Mouse (Mus musculus) adrenal gland, postnatal 4 days (tissue): ENCODE measurements around the gene Zfp462. TPM values are rescaled to one million over a fixed set of nuclear protein-coding genes. Genes with fewer than 3 reads are reported as not detected.

ENCODE experiments used
- DNase-seq, 2 experiments: peaks; one replicate each; pipeline ENCODE4 v3.0.0; 2021 to 2022; ENCODE audit warnings: low spot score in 2 of 2, mixed read lengths in 2 of 2
- total RNA-seq, 2 experiments: library from RNA; stranded (reverse); gene quantifications; 2 replicates each; pipeline ENCODE4 v1.2.3; 2021

The Zfp462 gene
- total RNA-seq, 2 experiments from 2014 or later: 63.1 to 67.5 TPM

DNA sequence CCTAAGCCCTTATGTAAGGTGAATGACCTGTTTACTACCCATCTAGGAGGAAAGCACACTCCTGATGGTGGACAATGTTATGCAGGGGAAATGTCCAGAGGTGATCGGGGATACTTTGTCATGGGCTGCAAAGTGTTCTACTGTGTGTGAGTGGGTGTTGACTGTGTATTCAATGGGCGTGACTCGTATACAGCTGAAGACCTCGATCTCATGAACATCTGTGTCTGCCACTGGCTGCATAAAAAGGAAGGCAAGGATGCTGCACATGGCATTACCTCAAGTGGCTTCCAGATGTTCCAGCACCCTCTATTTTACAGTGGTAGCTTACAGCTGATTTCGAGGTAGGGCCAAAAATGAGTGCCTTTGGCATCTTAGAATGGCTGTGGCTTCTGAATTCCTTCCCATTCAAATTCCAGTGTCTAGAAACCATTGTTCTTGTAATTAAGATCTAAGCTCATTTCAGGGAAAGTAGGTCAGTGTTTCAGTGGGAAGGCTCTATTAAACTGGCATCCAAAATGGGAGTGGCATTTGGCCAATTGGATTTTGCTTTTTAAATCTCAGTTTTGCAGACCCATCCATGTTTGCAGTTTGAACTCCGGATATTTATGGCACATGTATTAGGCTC lies 96.4 kb downstream of the Zfp462 start:
- no peak for DNase-seq

DNA sequence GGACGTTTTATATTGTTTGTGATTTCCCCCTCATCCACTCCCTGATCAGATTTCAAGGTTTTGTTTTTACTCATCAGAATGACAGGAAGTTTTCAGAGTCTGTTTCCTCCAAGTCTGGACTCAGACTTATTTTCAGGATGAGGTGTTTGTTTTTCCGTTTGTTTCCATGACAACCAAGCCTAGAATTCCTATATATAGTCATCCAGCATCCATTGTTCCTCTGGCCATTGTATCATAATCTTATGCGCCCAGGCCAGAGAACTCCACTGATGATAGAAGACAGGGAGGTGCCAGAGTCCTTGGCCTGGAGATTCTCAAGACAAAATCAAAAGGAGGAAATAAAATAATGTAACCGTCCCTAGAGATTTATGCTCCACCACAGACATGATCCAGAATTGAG lies 97.7 kb downstream of the Zfp462 start:
- no peak for DNase-seq

- DNase-seq: no peak
Observed at GRCm38 (mm10) chr4:55047266-55047665, 102.4 kb downstream of the Zfp462 start.

GRCm38 (mm10) chr4:55049938-55050610 lies 105.2 kb downstream of the Zfp462 start:
- DNase-seq: no peak

- no peak for DNase-seq
Observed at GRCm38 (mm10) chr4:55051345-55051744, 106.5 kb downstream of the Zfp462 start.

- no peak for DNase-seq
Observed at GRCm38 (mm10) chr4:55052686-55053085, 107.8 kb downstream of the Zfp462 start.

GRCm38 (mm10) chr4:55057666-55058455 lies 113.0 kb downstream of the Zfp462 start:
- peak in 1 of 2 experiments; percentile 23 for DNase-seq

DNA sequence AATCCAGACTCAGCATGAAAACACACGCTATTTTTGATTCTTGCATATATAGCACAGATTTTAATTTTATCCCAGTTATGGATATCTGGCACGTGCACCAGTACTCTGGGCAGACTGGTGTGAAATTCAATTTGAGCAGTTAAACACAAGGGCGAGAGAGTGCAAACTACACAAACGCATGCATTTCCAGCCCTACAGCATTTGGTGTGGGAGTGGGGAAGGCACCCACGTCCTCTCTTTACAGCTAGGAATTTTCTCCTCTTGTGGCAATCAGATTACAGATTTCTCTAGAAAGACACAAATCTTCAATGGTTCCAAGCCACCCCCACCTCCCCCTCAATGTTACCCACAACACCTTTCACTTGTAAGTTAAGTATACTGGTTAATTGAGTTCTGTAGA lies 114.1 kb downstream of the Zfp462 start:
- no peak for DNase-seq

DNA sequence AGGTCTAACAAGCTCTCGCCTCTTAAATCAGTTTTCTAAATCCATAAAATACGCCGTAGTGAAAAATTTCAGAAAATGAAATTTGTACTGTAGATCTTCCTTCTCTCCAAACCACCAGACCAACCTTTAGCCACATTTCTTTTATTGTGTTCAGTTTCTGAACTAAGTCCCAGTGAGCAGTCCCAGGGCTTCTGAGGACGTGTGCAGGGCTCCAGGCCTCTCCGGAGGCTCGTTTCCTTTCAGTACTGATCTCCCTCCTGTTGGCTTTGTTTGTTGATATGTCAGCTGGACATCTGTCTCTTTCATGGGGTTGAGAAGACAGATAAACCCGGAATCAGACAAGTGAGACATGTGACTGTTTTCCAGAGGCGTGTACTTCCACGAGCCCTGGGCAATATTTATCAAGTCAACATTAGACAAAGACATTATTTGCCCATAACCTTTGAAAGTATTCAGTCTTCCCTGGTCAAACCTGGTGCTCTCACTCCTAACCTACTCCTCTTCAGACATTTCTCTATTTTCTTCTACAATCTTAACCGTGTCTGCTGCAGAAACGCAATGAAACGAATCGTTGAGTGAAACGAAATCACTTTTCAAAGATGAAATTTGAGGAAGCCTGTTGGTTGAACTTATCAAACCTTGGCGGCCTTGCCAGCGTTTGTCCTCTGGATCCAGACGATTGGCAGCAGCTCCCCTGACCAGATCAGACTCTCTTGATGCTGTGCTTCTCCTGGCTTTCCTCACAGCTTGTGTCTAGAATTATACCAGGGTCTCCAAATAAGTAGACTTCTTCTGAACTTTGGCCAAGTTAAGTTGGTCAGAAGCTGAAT lies 121.7 kb downstream of the Zfp462 start:
- no peak for DNase-seq

DNA sequence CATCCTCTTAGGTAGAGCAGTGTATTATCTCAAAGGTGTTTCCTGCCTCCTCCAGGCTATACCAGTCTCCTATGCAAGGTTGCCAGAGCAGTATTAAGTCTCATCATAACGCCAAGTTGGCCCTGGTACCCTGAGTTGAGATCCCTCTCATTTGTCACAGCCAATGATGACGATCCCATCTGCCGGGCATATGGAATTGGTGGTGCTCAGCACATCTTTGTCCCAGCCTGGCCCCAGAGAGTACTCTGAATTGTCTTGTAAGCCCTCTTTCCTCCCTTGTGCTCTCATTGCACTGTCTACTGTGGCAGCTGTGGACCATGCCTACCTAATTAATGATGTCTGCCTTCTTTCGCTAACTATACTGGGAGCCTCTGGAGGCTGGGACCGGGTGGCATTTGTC lies 126.7 kb downstream of the Zfp462 start:
- no peak for DNase-seq

- DNase-seq: no peak
Observed at GRCm38 (mm10) chr4:55077133-55077889, 132.5 kb downstream of the Zfp462 start.

DNA sequence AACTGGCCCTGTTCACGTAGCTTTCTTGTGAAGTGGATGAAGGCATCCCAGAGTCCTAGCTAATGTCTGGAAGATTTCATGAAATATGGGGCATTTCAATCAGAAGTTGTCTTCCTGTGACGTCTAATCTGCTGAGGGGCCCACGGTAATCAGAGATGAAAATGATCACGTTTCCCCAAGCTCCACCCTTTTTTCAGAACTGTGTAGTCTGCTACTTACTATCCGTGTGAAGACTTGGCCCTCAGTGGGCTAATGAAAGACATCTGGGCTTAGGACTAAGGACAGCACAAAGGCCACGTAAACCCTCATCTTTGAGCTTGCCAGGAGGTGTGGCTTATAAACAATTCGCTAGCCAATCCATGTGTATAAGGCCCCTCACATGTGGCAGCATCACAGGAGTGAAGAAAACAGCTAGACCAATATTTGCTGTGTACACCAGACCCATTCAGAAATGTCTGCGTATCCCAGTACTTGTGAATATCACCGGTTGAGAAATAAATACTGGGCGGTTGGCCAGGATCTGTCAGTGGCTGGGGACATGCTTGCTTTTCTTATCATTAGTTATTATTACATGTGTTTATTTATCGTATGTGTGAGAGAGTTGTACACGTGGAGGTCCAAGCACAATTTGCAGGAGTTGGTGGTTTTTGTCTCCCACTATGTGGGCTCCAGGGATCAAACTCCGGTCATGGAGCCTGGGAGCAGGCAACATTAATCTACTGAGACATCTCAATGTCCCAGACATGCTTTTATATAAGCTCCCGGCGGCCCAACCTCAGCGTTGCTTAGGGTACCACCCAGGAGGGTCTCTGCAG lies 133.3 kb downstream of the Zfp462 start:
- DNase-seq: no peak

DNA sequence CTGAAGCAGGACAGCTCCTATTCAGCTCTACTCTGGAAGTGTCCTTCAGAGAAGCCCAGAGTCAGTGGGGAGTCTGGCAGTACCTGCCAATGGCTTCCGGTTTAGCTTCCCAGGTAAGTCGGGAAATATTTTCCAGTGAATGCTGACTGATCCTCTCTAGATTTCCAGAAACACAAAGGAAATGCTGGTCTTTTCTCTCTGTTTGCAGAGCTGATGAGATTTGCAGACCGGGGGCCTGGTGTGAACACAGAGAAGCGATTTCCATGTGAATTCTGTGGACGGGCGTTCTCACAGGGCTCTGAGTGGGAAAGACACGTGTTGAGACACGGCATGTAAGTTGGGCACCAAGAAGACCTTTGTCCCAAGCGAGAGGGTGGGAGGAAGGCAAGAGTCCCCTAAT lies 134.2 kb downstream of the Zfp462 start:
- no peak for DNase-seq

- no peak for DNase-seq
Observed at GRCm38 (mm10) chr4:55084080-55084688, 139.3 kb downstream of the Zfp462 start.

DNA sequence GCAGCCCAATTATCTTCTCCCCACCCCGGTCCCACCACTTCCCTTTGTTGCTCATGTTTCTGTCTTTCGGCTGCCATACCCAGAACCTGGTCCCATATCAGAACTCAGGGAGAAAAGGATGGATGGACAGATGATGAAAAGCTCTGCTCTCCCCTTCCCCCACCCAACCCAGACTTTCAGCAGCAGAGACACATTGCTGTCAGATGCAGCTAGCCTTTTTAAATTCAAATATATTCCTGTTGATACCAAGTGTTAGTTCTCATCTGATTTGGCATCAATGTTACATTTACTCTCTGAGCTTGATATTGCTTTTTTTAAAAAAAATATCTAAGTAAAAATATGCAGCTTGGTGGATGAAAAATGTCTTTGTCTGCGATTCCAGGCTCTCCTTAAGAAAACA lies 143.3 kb downstream of the Zfp462 start:
- no peak for DNase-seq

- DNase-seq: no peak
Observed at GRCm38 (mm10) chr4:55088922-55089321, 144.1 kb downstream of the Zfp462 start.

DNA sequence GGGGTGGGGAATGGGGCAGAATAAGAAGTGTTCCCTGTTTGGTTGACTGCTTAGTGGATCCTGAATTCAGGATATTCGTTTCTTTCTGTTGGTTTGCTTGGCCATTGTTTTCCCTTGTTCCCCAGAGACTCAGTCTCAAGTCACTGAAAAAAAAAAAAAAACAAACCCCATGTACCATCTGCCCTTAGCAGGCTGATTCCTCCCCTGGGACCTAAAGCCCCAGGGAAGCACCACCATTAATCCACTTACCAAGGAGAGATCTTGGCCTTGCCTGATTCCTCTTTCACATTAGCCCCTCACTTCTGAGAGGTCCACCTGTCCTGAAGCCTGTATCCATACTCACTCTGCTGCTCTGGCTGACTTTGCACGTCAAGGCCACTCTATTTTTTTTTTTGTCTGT lies 152.3 kb downstream of the Zfp462 start:
- no peak for DNase-seq

DNA sequence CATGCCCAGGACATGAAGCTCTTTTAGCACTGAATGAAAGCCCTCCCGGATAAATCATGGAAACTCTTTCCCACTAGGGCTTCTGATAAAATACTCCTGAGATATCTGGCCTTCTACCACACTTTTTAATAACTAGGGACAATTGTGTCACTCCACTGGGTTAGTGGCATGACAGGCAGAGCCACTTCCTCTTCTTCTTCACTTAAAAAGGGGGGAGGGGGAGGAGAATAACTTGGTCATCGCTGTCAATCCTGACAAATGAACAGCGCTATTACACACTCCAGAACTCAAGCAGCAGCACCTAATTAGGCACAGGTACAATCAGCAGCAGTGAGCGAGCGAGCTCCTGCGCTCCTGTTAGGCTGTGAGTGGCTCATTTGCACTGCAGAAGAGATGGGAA lies 153.5 kb downstream of the Zfp462 start:
- no peak for DNase-seq

GRCm38 (mm10) chr4:55100851-55101250 lies 156.0 kb downstream of the Zfp462 start:
- DNase-seq: no peak
